Mouse (Mus musculus) E14TG2a.4 (cell line): ENCODE results near the gene Pgap3.
A peak's percentile ranks its signal among the peaks of the same experiment; 100 is the strongest.

Experiments used
- H3K27me3 ChIP-seq: 2 replicates; pipeline ENCODE4 v1.6.1; 2014; ENCODE audit warnings: low read length, control low read depth; ENCODE audit not compliant: insufficient read depth
- H3K36me3 ChIP-seq: 2 replicates; pipeline ENCODE4 v1.6.1; 2014; ENCODE audit warnings: low read length, control low read depth; ENCODE audit not compliant: insufficient read depth
- H3K4me1 ChIP-seq: replicated peaks from 2 replicates; pipeline ENCODE4 v1.6.1; 2014; ENCODE audit warnings: low read depth, low read length, control low read depth
- H3K4me3 ChIP-seq: replicated peaks from 2 replicates; pipeline ENCODE4 v1.5.1; 2014; ENCODE audit warnings: mild to moderate bottlenecking, low read length
- H3K9me3 ChIP-seq: 2 replicates; pipeline ENCODE4 v1.6.1; 2014; ENCODE audit warnings: low read length, control low read depth
- CTCF ChIP-seq: conservative IDR thresholded peaks from 2 replicates; pipeline ENCODE4 v1.5.1; 2014; ENCODE audit warnings: low read length
- NANOG ChIP-seq: IDR thresholded peaks from 2 replicates; pipeline ENCODE4 v1.6.1; 2014; ENCODE audit warnings: borderline replicate concordance, low read length, mixed read lengths
- POU5F1 ChIP-seq: IDR thresholded peaks from 2 replicates; pipeline ENCODE4 v1.6.1; 2014; ENCODE audit warnings: low read length, borderline replicate concordance

Gene Pgap3

GRCm38 (mm10) chr11:98352272-98352990 is 47.9 kb downstream of the Pgap3 start:
- peaks cover 81% of the 10 kb centered on the region for H3K4me1 ChIP-seq
- H3K27me3 ChIP-seq, result peaks cover 73% of the 10 kb centered on the region
- no peaks in the 10 kb centered on the region for H3K36me3 ChIP-seq
- H3K4me3 ChIP-seq, result no peak overlapping the region
- no peak for TF ChIP-seq NANOG
- TF ChIP-seq CTCF, result no peak
- TF ChIP-seq POU5F1, result no peak
- H3K9me3 ChIP-seq, result no peaks in the 10 kb centered on the region

GRCm38 (mm10) chr11:98349308-98349707 is 51.0 kb downstream of the Pgap3 start:
- no peaks in the 10 kb centered on the region for H3K9me3 ChIP-seq
- peaks cover 86% of the 10 kb centered on the region for H3K27me3 ChIP-seq
- TF ChIP-seq NANOG (no peak), POU5F1 (no peak), CTCF (no peak)
- H3K4me1 ChIP-seq, result peaks cover 67% of the 10 kb centered on the region
- H3K4me3 ChIP-seq, result peak overlapping the region; percentile 85
- H3K36me3 ChIP-seq, result no peaks in the 10 kb centered on the region

GRCm38 (mm10) chr11:98348083-98348961 is 52.0 kb downstream of the Pgap3 start, which contains the start of gene Ppp1r1b:
TSS of gene Ppp1r1b (plus strand) at chr11:98348404.
- Histone ChIP-seq H3K27me3 (peaks cover 85% of the 10 kb centered on the region), H3K36me3 (no peaks in the 10 kb centered on the region), H3K4me1 (peaks cover 57% of the 10 kb centered on the region), H3K4me3 (peak within 1 kb of the TSS; percentile 85), H3K9me3 (no peaks in the 10 kb centered on the region)
- TF ChIP-seq CTCF (no peak), NANOG (no peak), POU5F1 (no peak)

GRCm38 (mm10) chr11:98347385-98348082 is 52.8 kb downstream of the Pgap3 start:
- peaks cover 53% of the 10 kb centered on the region for H3K4me1 ChIP-seq
- TF ChIP-seq CTCF (no peak), POU5F1 (no peak)
- H3K27me3 ChIP-seq, result peaks cover 83% of the 10 kb centered on the region
- no peaks in the 10 kb centered on the region for H3K9me3 ChIP-seq
- peak overlapping the region; percentile 85; the same call in 1 of the 2 replicates for H3K4me3 ChIP-seq
- no peaks in the 10 kb centered on the region for H3K36me3 ChIP-seq

GRCm38 (mm10) chr11:98346168-98346567 is 54.1 kb downstream of the Pgap3 start:
- no peak for TF ChIP-seq CTCF
- H3K4me1 ChIP-seq, result peaks cover 50% of the 10 kb centered on the region
- no peaks in the 10 kb centered on the region for H3K9me3 ChIP-seq
- H3K27me3 ChIP-seq, result peaks cover 82% of the 10 kb centered on the region
- H3K4me3 ChIP-seq, result no peak overlapping the region
- H3K36me3 ChIP-seq, result no peaks in the 10 kb centered on the region

GRCm38 (mm10) chr11:98345253-98345652 is 55.0 kb downstream of the Pgap3 start:
- no peaks in the 10 kb centered on the region for H3K9me3 ChIP-seq
- H3K36me3 ChIP-seq, result no peaks in the 10 kb centered on the region
- TF ChIP-seq CTCF, result peak; percentile 69
- no peak for TF ChIP-seq NANOG
- TF ChIP-seq POU5F1, result no peak
- peaks cover 46% of the 10 kb centered on the region for H3K4me1 ChIP-seq
- peaks cover 81% of the 10 kb centered on the region for H3K27me3 ChIP-seq
- H3K4me3 ChIP-seq, result no peak overlapping the region

- peak; percentile 79 for TF ChIP-seq CTCF
- TF ChIP-seq POU5F1, result no peak
- H3K4me1 ChIP-seq, result peaks cover 44% of the 10 kb centered on the region
- peaks cover 80% of the 10 kb centered on the region for H3K27me3 ChIP-seq
- no peaks in the 10 kb centered on the region for H3K9me3 ChIP-seq
- H3K4me3 ChIP-seq, result peak overlapping the region; percentile 17; the same call in 1 of the 2 replicates
- no peaks in the 10 kb centered on the region for H3K36me3 ChIP-seq
Measured at GRCm38 (mm10) chr11:98342000-98342945, 58.0 kb downstream of the Pgap3 start.
